Mouse (Mus musculus): ENCODE measurements around the gene Gm904. TPM values are rescaled to one million over a fixed set of nuclear protein-coding genes. Genes with fewer than 3 reads are reported as not detected.
"Not testable (repeated sequence)": the region's sequence is repeated elsewhere in the genome, so short reads cannot be mapped to it uniquely, and the experiment has no call there.

Gene Gm904
- not detected for total RNA-seq (2021)

GRCm38 (mm10) chr13:50642928-50643327 lies at the start of gene Gm904:
Gene Gm904, plus strand, starts transcription at chr13:50643228.
- DNase-seq (ENCODE audit: extremely low spot score in 1 of 2, low spot score in 1 of 2), result not testable (repeated sequence)

DNA sequence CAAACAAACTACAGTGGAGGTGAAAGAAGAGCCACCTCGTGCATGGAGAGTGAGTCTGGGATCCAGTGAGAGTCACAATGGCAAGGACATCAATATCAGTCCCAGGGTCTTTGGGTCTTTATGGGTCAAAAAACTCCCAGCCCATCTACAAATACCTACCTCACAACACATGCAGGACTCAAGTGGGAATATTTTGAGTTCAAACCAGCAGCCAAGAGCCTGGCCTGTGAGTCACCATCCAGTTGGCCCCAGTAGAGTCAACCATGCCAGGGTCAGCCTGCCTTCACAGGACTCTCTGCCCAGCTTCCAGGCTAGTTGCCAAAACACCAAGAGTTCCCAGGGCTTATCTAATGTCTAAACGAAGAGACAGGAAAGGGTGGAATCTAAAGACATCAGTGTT lies 5.7 kb downstream of the Gm904 start:
- not testable (repeated sequence) for DNase-seq (ENCODE audit: extremely low spot score in 1 of 2, low spot score in 1 of 2)

Small RNAs within 50 kb of the gene (microRNA-seq; reads per million reads assigned to microRNA genes)
- gene Gm23952 (0 reads per million in 2 experiments), gene Mir683-2 (0 reads per million in 2 experiments)

Other genes with a start within 250 kb of the Gm904 start
- 10 to 100 TPM; 12.2 to 21.0 TPM for gene Fbxw17, start 225.4 kb upstream of the Gm904 start, total RNA-seq (2021)
- not detected for gene Gm47429, start 199.3 kb upstream of the Gm904 start, total RNA-seq (2021)
- not detected for gene Nutm2, start 175.9 kb upstream of the Gm904 start, total RNA-seq (2021)
- not detected for gene Gm8765, start 55.1 kb downstream of the Gm904 start, total RNA-seq (2021)

Data from layer of hippocampus, postnatal 25 days (tissue).